Mouse (Mus musculus) stomach, postnatal 0 days (tissue): ENCODE results near the gene Syt7.

ENCODE experiments used
- CTCF ChIP-seq: IDR thresholded peaks from 2 replicates; pipeline ENCODE4 v1.5.1; 2016; ENCODE audit warnings: antibody characterized with exemption, low read depth, mild to moderate bottlenecking, moderate library complexity
- EP300 ChIP-seq: optimal IDR thresholded peaks from 2 replicates; pipeline ENCODE3; 2016; ENCODE audit warnings: antibody characterized with exemption

GRCm38 (mm10) chr19:10390099-10390680 lies 1.3 kb downstream of the Syt7 start:
- TF ChIP-seq EP300, result no peak
- TF ChIP-seq CTCF, result no peak
